Mouse (Mus musculus): Measurements from ENCODE around the gene Hrasls5. TPM values are rescaled to one million over a fixed set of nuclear protein-coding genes. Genes with fewer than 3 reads are reported as not detected.

Hrasls5 gene
- polyA plus RNA-seq, 1 experiment: not detected

DNA sequence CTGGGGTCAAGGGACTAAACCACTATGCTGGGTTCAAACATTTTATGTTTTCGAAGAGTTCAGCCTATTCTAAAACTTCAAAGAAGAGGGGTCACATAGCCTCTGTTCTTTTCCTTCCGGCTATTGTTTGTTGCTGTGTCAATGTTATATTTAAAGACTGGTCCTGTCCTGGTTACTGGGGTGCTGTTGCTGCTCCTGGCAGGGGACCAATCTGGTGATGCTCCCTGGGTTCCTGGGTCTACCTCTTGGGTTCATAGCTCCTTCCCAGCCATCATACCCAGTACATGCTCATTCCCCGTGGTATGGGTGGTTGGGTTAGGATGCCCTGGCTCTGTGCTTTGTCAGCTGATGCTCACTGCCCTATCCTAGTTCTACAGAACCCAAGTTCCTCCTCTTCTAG, 34.6 kb upstream of the Hrasls5 start:
- no peak for TF ChIP-seq POLR2A (IDR thresholded peaks at IDR 0.05; ENCODE audit: borderline replicate concordance, control insufficient read depth, low read depth, low read length)
- TF ChIP-seq CTCF (IDR thresholded peaks at IDR 0.05; ENCODE audit: control insufficient read depth, insufficient read depth, low read length): no peak
- Histone ChIP-seq H3K4me1 (ENCODE audit: control insufficient read depth, insufficient read depth, low read length) (no peaks in the 10 kb centered on the region; the same call in 1 of the 2 replicates), H3K4me3 (replicated peaks; ENCODE audit: control insufficient read depth, low read depth, low read length) (no peak overlapping the region), H3K27ac (ENCODE audit: control insufficient read depth, insufficient read depth, low read depth, low read length, poor library complexity) (no peak overlapping the region)
- WGBS: 85% methylated on average over 3 of the region's 3 CpGs

DNA sequence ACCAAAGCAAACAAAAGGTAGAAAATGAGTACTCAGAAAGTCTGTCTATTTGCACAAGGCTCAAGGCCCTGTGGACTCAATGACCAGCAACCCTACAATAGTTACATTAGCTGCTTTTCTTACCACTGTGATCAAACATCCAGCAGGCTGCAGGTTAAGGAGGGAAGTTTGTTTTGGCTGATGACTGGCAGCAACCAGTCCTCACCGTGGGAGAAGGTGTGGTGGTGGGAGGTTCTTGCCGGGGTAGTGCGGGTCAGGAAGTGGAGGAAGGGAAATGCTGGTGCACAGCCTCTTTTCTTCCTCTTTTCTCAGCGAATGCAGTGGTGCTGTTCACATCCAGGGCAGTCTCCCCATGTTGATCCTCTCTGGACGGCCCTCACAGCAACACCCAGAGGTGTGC, 31.3 kb upstream of the Hrasls5 start:
- TF ChIP-seq POLR2A (IDR thresholded peaks at IDR 0.05; ENCODE audit: borderline replicate concordance, control insufficient read depth, low read depth, low read length): no peak
- no peak for TF ChIP-seq CTCF (IDR thresholded peaks at IDR 0.05; ENCODE audit: control insufficient read depth, insufficient read depth, low read length)
- no peaks in the 10 kb centered on the region; the same call in 1 of the 2 replicates for H3K4me1 ChIP-seq (ENCODE audit: control insufficient read depth, insufficient read depth, low read length)
- H3K4me3 ChIP-seq (replicated peaks; ENCODE audit: control insufficient read depth, low read depth, low read length): no peak overlapping the region
- H3K27ac ChIP-seq (ENCODE audit: control insufficient read depth, insufficient read depth, low read depth, low read length, poor library complexity): no peak overlapping the region
- WGBS: 19% methylated on average over 5 of the region's 5 CpGs

DNA sequence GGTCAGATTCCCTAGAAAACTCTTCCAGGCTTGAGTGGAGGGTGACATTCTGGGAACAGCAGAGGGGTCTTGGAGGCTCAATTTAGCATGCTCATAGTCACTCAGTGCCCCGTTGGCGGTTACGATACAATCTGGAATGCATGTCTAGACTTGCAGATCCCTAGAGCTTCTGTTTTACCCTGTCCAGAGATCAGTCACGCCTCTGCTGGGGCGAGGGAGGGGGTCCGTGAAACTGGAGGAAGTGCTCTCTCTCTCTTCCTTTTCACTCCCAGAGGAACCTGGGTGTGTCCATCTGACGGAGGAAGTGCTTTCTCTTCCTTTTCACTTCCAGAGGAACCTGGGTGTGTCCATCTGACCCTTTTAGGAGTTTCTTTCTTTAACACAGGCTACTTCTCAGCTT, 29.2 kb upstream of the Hrasls5 start:
- Histone ChIP-seq H3K27ac (ENCODE audit: control insufficient read depth, insufficient read depth, low read depth, low read length, poor library complexity) (no peak overlapping the region), H3K4me3 (replicated peaks; ENCODE audit: control insufficient read depth, low read depth, low read length) (no peak overlapping the region), H3K4me1 (ENCODE audit: control insufficient read depth, insufficient read depth, low read length) (no peaks in the 10 kb centered on the region; the same call in 1 of the 2 replicates)
- 68% methylated on average over 7 of the region's 7 CpGs for WGBS
- TF ChIP-seq CTCF (IDR thresholded peaks at IDR 0.05; ENCODE audit: control insufficient read depth, insufficient read depth, low read length) (no peak), POLR2A (IDR thresholded peaks at IDR 0.05; ENCODE audit: borderline replicate concordance, control insufficient read depth, low read depth, low read length) (no peak)

- TF ChIP-seq CTCF (IDR thresholded peaks at IDR 0.05; ENCODE audit: control insufficient read depth, insufficient read depth, low read length) (no peak), POLR2A (IDR thresholded peaks at IDR 0.05; ENCODE audit: borderline replicate concordance, control insufficient read depth, low read depth, low read length) (no peak)
- no peaks in the 10 kb centered on the region; the same call in 1 of the 2 replicates for H3K4me1 ChIP-seq (ENCODE audit: control insufficient read depth, insufficient read depth, low read length)
These were observed 28.7 kb upstream of the Hrasls5 start for GRCm38 (mm10) chr19:7583599-7583998.

DNA sequence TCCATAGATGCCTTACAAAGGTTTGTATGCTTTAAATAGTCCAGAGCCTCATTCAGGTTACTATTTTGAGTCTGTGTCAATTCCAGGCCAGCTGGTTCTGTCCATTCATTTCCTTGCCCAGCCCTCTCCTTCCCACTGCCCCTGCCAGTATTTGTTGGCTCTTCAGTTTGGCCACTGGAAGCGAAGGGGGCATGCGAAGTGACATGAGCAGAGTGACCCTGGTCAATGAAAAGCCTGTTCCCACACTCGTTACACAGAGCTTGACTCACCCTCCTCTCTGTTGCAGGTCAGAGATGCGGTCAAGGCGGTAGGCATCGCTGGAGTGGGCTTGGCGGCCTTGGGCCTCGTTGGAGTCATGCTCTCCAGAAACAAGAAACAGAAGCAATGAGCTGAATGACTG, 27.1 kb upstream of the Hrasls5 start:
- H3K27ac ChIP-seq (ENCODE audit: control insufficient read depth, insufficient read depth, low read depth, low read length, poor library complexity): no peak overlapping the region
- no peaks in the 10 kb centered on the region; the same call in 1 of the 2 replicates for H3K4me1 ChIP-seq (ENCODE audit: control insufficient read depth, insufficient read depth, low read length)
- 92% methylated on average over 8 of the region's 8 CpGs for WGBS
- H3K4me3 ChIP-seq (replicated peaks; ENCODE audit: control insufficient read depth, low read depth, low read length): no peak overlapping the region
- no peak for TF ChIP-seq CTCF (IDR thresholded peaks at IDR 0.05; ENCODE audit: control insufficient read depth, insufficient read depth, low read length)
- TF ChIP-seq POLR2A (IDR thresholded peaks at IDR 0.05; ENCODE audit: borderline replicate concordance, control insufficient read depth, low read depth, low read length): no peak

More at GRCm38 (mm10) chr19:7583599-7583998, 28.7 kb upstream of the Hrasls5 start:
- WGBS: 88% methylated on average over 3 of the region's 3 CpGs
- Histone ChIP-seq H3K27ac (ENCODE audit: control insufficient read depth, insufficient read depth, low read depth, low read length, poor library complexity) (no peak overlapping the region), H3K4me3 (replicated peaks; ENCODE audit: control insufficient read depth, low read depth, low read length) (no peak overlapping the region)

- H3K4me3 ChIP-seq (replicated peaks; ENCODE audit: control insufficient read depth, low read depth, low read length): no peak overlapping the region
- no peak overlapping the region for H3K27ac ChIP-seq (ENCODE audit: control insufficient read depth, insufficient read depth, low read depth, low read length, poor library complexity)
- no peak for TF ChIP-seq CTCF (IDR thresholded peaks at IDR 0.05; ENCODE audit: control insufficient read depth, insufficient read depth, low read length)
- no peak for TF ChIP-seq POLR2A (IDR thresholded peaks at IDR 0.05; ENCODE audit: borderline replicate concordance, control insufficient read depth, low read depth, low read length)
- WGBS: 94% methylated on average over 6 of the region's 6 CpGs
- no peaks in the 10 kb centered on the region for H3K4me1 ChIP-seq (ENCODE audit: control insufficient read depth, insufficient read depth, low read length)
These were observed 26.6 kb upstream of the Hrasls5 start for GRCm38 (mm10) chr19:7585764-7586163.

- no peak for TF ChIP-seq POLR2A (IDR thresholded peaks at IDR 0.05; ENCODE audit: borderline replicate concordance, control insufficient read depth, low read depth, low read length)
- TF ChIP-seq CTCF (IDR thresholded peaks at IDR 0.05; ENCODE audit: control insufficient read depth, insufficient read depth, low read length): no peak
- Histone ChIP-seq H3K4me3 (replicated peaks; ENCODE audit: control insufficient read depth, low read depth, low read length) (no peak overlapping the region), H3K27ac (ENCODE audit: control insufficient read depth, insufficient read depth, low read depth, low read length, poor library complexity) (no peak overlapping the region), H3K4me1 (ENCODE audit: control insufficient read depth, insufficient read depth, low read length) (no peaks in the 10 kb centered on the region)
These were observed 21.5 kb upstream of the Hrasls5 start for GRCm38 (mm10) chr19:7590795-7591194.

DNA sequence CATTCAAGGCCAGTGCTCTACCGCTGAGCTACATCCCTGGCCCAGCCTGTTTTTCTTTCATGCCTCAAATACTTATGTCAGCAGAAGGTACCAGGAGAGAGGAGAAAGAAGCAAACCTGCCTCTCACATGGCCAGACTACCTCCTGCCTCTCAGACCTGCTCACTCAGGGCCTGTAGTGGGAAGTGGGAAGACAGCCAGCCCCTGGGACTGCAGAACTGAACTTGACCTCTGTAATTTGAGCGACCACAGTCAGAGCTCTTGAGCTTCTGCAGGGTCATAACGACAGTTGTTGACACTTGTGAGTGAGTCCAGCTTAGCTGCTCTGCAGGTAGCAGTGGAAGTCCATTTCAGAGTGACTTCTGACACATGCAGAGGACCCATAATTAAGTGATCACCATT, 20.3 kb upstream of the Hrasls5 start:
- TF ChIP-seq POLR2A (IDR thresholded peaks at IDR 0.05; ENCODE audit: borderline replicate concordance, control insufficient read depth, low read depth, low read length) (no peak), CTCF (IDR thresholded peaks at IDR 0.05; ENCODE audit: control insufficient read depth, insufficient read depth, low read length) (no peak)
- no peaks in the 10 kb centered on the region for H3K4me1 ChIP-seq (ENCODE audit: control insufficient read depth, insufficient read depth, low read length)
- no peak overlapping the region for H3K4me3 ChIP-seq (replicated peaks; ENCODE audit: control insufficient read depth, low read depth, low read length)
- 63% methylated on average over 3 of the region's 3 CpGs for whole genome bisulfite sequencing
- no peak overlapping the region for H3K27ac ChIP-seq (ENCODE audit: control insufficient read depth, insufficient read depth, low read depth, low read length, poor library complexity)

- WGBS: 6% methylated on average over 2 of the region's 2 CpGs
- H3K27ac ChIP-seq (ENCODE audit: control insufficient read depth, insufficient read depth, low read depth, low read length, poor library complexity): no peak overlapping the region
These were observed 16.8 kb upstream of the Hrasls5 start for GRCm38 (mm10) chr19:7595534-7595933.

More at GRCm38 (mm10) chr19:7595534-7595933, 16.8 kb upstream of the Hrasls5 start:
- H3K4me3 ChIP-seq (replicated peaks; ENCODE audit: control insufficient read depth, low read depth, low read length): no peak overlapping the region
- no peaks in the 10 kb centered on the region for H3K4me1 ChIP-seq (ENCODE audit: control insufficient read depth, insufficient read depth, low read length)
- TF ChIP-seq POLR2A (IDR thresholded peaks at IDR 0.05; ENCODE audit: borderline replicate concordance, control insufficient read depth, low read depth, low read length) (no peak), CTCF (IDR thresholded peaks at IDR 0.05; ENCODE audit: control insufficient read depth, insufficient read depth, low read length) (peak; percentile 30; the same call in 1 of the 2 replicates)

Measured in bone marrow, adult 2 months (tissue).